Mouse (Mus musculus) liver, embryonic 11.5 days (tissue): ENCODE measurements at regions not wholly inside any gene's neighbourhood (a gene's known extent, or its start where the extent isn't known, plus 50 kb on each side); places are given as distances from the start of the nearest gene placed in this dataset.

Source experiments
- ATAC-seq: fragments of 200-750 bp; cut with Nextera tagmentation; replicated peaks from 2 replicates; pipeline ENCODE4 v1.8.0; 2017; ENCODE audit warnings: moderate number of reproducible peaks, mild to moderate bottlenecking, moderate TSS enrichment, moderate library complexity; ENCODE audit not compliant: low FRiP score
- DNase-seq: peaks from one replicate; pipeline ENCODE4 v3.0.0-alpha.2; 2017; ENCODE audit warnings: low spot score
- H3K27ac ChIP-seq: fragments of 300-500 bp; sonication (generic); 2 replicates; pipeline ENCODE4 v1.5.1; 2014; ENCODE audit warnings: mild to moderate bottlenecking, low read depth, low read length, control low read depth
- H3K27me3 ChIP-seq: fragments of 300-500 bp; sonication (generic); replicated peaks from 2 replicates; pipeline ENCODE4 v1.6.1; 2014; ENCODE audit warnings: low read length, mixed read lengths; ENCODE audit not compliant: control insufficient read depth, insufficient read depth
- H3K36me3 ChIP-seq: fragments of 300-500 bp; sonication (generic); 2 replicates; pipeline ENCODE4 v1.6.1; 2014; ENCODE audit warnings: mild to moderate bottlenecking, low read length, moderate library complexity, mixed read lengths; ENCODE audit not compliant: control insufficient read depth, insufficient read depth
- H3K4me1 ChIP-seq: fragments of 300-500 bp; sonication (generic); replicated peaks from 2 replicates; pipeline ENCODE4 v1.6.1; 2014; ENCODE audit warnings: low read length, mixed read lengths; ENCODE audit not compliant: control insufficient read depth, insufficient read depth
- H3K4me2 ChIP-seq: fragments of 300-500 bp; sonication (generic); 2 replicates; pipeline ENCODE4 v1.6.1; 2014; ENCODE audit warnings: mild to moderate bottlenecking, control low read depth, moderate library complexity
- H3K4me3 ChIP-seq: fragments of 300-500 bp; sonication (generic); 2 replicates; pipeline ENCODE4 v1.5.1; 2014; ENCODE audit warnings: low read depth, low read length, control low read depth
- H3K9ac ChIP-seq: fragments of 300-500 bp; sonication (generic); 2 replicates; pipeline ENCODE4 v1.6.1; 2014; ENCODE audit warnings: low read depth, low read length, control low read depth
- H3K9me3 ChIP-seq: fragments of 300-500 bp; sonication (generic); 2 replicates; pipeline ENCODE4 v1.6.1; 2016; ENCODE audit warnings: low read length, inconsistent platforms, mixed read lengths; ENCODE audit not compliant: control insufficient read depth

DNA sequence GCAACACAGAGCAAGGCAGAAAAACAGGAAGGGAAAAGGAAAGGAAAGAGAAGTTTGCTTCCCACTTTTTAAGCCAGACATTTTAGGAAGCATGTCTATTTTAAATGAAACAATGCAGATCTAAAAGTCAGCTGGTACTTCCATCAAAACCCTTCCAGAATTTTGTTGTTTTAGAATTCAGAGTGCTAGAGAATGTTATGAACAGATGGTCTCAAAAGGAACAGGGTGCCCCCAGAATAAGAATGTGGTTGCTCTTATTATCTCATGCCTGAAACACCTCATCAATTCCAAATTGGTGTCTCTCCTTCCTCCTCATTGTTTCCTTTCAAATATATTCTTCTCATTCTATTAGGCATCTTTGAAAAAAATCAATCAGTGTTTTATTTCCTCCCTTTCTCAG is 60.0 kb upstream of the Gm527 start:
- H3K36me3 ChIP-seq, result no peaks in the 10 kb centered on the region
- no peak overlapping the region for H3K27ac ChIP-seq
- no peak for ATAC-seq
- no peaks in the 10 kb centered on the region for H3K4me1 ChIP-seq
- DNase-seq, result no peak
- no peaks in the 10 kb centered on the region; the same call in 1 of the 2 replicates for H3K9me3 ChIP-seq
- no peak overlapping the region for H3K9ac ChIP-seq
- H3K27me3 ChIP-seq, result no peaks in the 10 kb centered on the region
- no peak overlapping the region for H3K4me3 ChIP-seq
- H3K4me2 ChIP-seq, result no peak overlapping the region
